Comparison of ENCODE assay signal across 8 mouse cellular contexts in the genomic region with DNA sequence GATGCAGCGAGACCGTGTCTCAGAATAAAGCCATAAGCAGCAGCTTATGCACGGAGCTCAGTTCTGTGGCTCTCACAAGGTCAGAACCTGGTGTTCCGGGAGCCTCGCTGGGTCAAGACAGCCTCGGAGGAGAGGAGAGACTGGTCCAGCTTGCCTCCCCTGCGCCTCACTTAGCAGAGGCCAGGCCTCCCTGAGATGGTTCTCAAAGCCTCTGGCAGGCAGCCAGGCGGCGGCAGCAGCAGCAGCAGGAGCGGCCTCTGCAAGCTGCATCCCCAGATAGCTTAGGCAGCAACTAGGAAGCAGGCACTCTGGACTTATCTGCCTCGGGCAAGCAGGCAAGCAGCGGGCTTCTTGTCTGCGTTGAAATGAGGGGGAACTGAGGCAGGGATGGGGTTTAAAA. TPM values are rescaled to one million over a fixed set of nuclear protein-coding genes. Genes with fewer than 3 reads are reported as not detected.
DNase-seq lines count a peak whose midpoint lies in the region; ATAC-seq and TF ChIP-seq lines count a peak whose summit lies in the region.

No protein-coding gene starts in this region.

- TF ChIP-seq CTCF in spleen, adult 2 months (IDR thresholded peaks at IDR 0.05; ENCODE audit: extremely low read depth, insufficient read depth, insufficient read length, insufficient replicate concordance): no peak

- peaks cover 57% of the 10 kb centered on the region for H3K4me1 ChIP-seq in hindbrain, embryonic 16.5 days (ENCODE audit: control insufficient read depth, insufficient read depth, low read depth, low read length)
- peaks cover 60% of the 10 kb centered on the region for H3K4me1 ChIP-seq in midbrain, embryonic 11.5 days (ENCODE audit: control insufficient read depth, insufficient read depth, low read length)
- H3K4me1 ChIP-seq in spleen, adult 2 months (ENCODE audit: control insufficient read depth, insufficient read depth, insufficient read length): peaks cover 46% of the 10 kb centered on the region

- H3K4me2 ChIP-seq in hindbrain, embryonic 16.5 days (ENCODE audit: low read length): no peak overlapping the region; the same call in 1 of the 2 replicates
- H3K4me2 ChIP-seq in midbrain, embryonic 11.5 days: peak overlapping the region; percentile 6; the same call in 1 of the 2 replicates

- intact Hi-C loops in left cerebral cortex, postnatal 4 days (cut with DNase I): no loop called here

- DNase-seq in cerebellum, adult 11 months: peak; percentile 69
- DNase-seq in cerebellum, adult 9-10 months: peak; percentile 77
- peak; percentile 95 for DNase-seq in left cerebral cortex, postnatal 4 days
- DNase-seq in midbrain, embryonic 11.5 days (ENCODE audit: low spot score, missing footprints): peak; percentile 95
- peak in 1 of 2 experiments; percentile 42 for DNase-seq in spleen, adult 2 months (ENCODE audit: low read depth in 1 of 2, low spot score in 2 of 2)

- no peak for TF ChIP-seq POLR2A in spleen, adult 2 months (IDR thresholded peaks at IDR 0.05; ENCODE audit: low read depth, low read length)

- peak overlapping the region; percentile 19 for H3K9ac ChIP-seq in hindbrain, embryonic 16.5 days (ENCODE audit: low read depth, low read length)
- H3K9ac ChIP-seq in midbrain, embryonic 11.5 days (ENCODE audit: low read length): peak overlapping the region; percentile 32

- H3K9me3 ChIP-seq in hindbrain, embryonic 16.5 days (ENCODE audit: control insufficient read depth, low read length): no peaks in the 10 kb centered on the region
- no peaks in the 10 kb centered on the region for H3K9me3 ChIP-seq in midbrain, embryonic 11.5 days (ENCODE audit: control insufficient read depth, low read length)

- no peaks in the 10 kb centered on the region for H3K36me3 ChIP-seq in hindbrain, embryonic 16.5 days (ENCODE audit: control insufficient read depth, insufficient read depth, low read length)
- no peaks in the 10 kb centered on the region for H3K36me3 ChIP-seq in midbrain, embryonic 11.5 days (ENCODE audit: control insufficient read depth, insufficient read depth, low read length)
- no peaks in the 10 kb centered on the region for H3K36me3 ChIP-seq in spleen, adult 2 months (ENCODE audit: control insufficient read depth, insufficient read depth, low read length)

- H3K4me3 ChIP-seq in hindbrain, embryonic 16.5 days (ENCODE audit: low read length): no peak overlapping the region
- no peak overlapping the region for H3K4me3 ChIP-seq in midbrain, embryonic 11.5 days (ENCODE audit: low read depth, low read length)
- no peak overlapping the region for H3K4me3 ChIP-seq in spleen, adult 2 months (ENCODE audit: extremely low read depth, insufficient read depth, insufficient read length)

- 10% methylated on average over 13 of the region's 13 CpGs for WGBS in hindbrain, embryonic 16.5 days
- 13% methylated on average over 13 of the region's 13 CpGs for WGBS in midbrain, embryonic 11.5 days
- 34% methylated on average over 13 of the region's 13 CpGs for WGBS in spleen, adult 2 months

- ATAC-seq in cerebellum, adult (ENCODE audit: insufficient number of reproducible peaks, low FRiP score, low TSS enrichment): no peak
- ATAC-seq in frontal cortex, adult (ENCODE audit: low TSS enrichment): 0 out of 2 replicates have a peak, but pooled peaks have one; percentile 18
- ATAC-seq in hindbrain, embryonic 16.5 days: peak; percentile 51
- ATAC-seq in midbrain, embryonic 11.5 days (ENCODE audit: low FRiP score): peak; percentile 19; the same call in 1 of the 2 replicates

- H3K27ac ChIP-seq in hindbrain, embryonic 16.5 days (ENCODE audit: low read depth, low read length): peak overlapping the region; percentile 100
- peak overlapping the region; percentile 100 for H3K27ac ChIP-seq in midbrain, embryonic 11.5 days (ENCODE audit: low read depth, low read length)
- peak overlapping the region; percentile 87 for H3K27ac ChIP-seq in spleen, adult 2 months (ENCODE audit: insufficient read depth, low read length)

- no peaks in the 10 kb centered on the region for H3K27me3 ChIP-seq in hindbrain, embryonic 16.5 days (replicated peaks; ENCODE audit: control insufficient read depth, insufficient read depth, low read length)
- H3K27me3 ChIP-seq in midbrain, embryonic 11.5 days (ENCODE audit: control insufficient read depth, insufficient read depth, low read length): no peaks in the 10 kb centered on the region
- no peaks in the 10 kb centered on the region for H3K27me3 ChIP-seq in spleen, adult 2 months (ENCODE audit: control insufficient read depth, insufficient read depth, low read length)

RNA-seq across cellular contexts. Expression of gene Zmynd8, which starts 10.4 kb away (rescaled TPM):
- polyA plus RNA-seq in hindbrain, embryonic 16.5 days (2015; fragmentation: Nextera tagmentation; extraction: Ambion mirVana): 64.3 and 66.4 TPM in 2 replicates
- total RNA-seq in left cerebral cortex, postnatal 4 days (2021): 100 to 1,000 TPM; 118 to 120 TPM
- polyA plus RNA-seq in midbrain, embryonic 11.5 days (2014; fragmentation: Nextera tagmentation; extraction: Ambion mirVana): 43.1 and 45.6 TPM in 2 replicates
- polyA plus RNA-seq in spleen, adult 2 months (2012; rRNA removed): 25.0 and 25.4 TPM in 2 replicates
